Mouse (Mus musculus): ENCODE data around the gene Rsl1d1.

DNA sequence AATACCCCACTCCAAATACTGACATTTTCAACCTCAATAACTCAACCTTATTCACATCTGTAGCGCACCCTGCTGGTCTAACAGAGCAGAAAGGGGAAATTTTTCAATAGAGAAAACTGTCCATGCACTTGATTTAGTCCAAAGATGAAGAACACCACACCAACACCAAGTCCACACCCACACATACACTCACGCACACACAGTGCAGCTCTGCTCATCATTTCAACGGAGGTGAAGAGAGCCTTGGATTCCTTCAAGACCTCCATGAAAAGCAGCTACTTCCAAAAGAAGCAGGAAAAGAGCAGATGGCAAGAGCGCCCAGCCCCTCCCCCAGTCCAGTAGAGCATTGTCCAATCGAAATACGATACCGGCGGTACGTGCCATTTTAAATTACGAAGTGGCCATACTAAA is 28.5 kb downstream of the Rsl1d1 start:
- peak; percentile 79 for TF ChIP-seq CTCF (IDR thresholded peaks at IDR 0.05; ENCODE audit: low read depth)
- TF ChIP-seq EP300 (IDR thresholded peaks at IDR 0.05; ENCODE audit: low read depth): no peak

Measured in liver, postnatal 0 days (tissue).